Mouse (Mus musculus) liver, embryonic 12.5 days (tissue): ENCODE measurements around the gene Sirt7. TPM values are rescaled to one million over a fixed set of nuclear protein-coding genes. Genes with fewer than 3 reads are reported as not detected.
A peak's percentile ranks its signal among the peaks of the same experiment; 100 is the strongest.

Source experiments
- ATAC-seq: fragments of 200-750 bp; cut with Nextera tagmentation; 2 replicates; pipeline ENCODE4 v1.8.0; 2017; ENCODE audit warnings: moderate number of reproducible peaks, mild to moderate bottlenecking, moderate library complexity
- H3K27ac ChIP-seq: fragments of 300-500 bp; sonication (generic); 2 replicates; pipeline ENCODE4 v1.5.1; 2016; ENCODE audit warnings: mild to moderate bottlenecking
- H3K27me3 ChIP-seq: fragments of 300-500 bp; sonication (generic); replicated peaks from 2 replicates; pipeline ENCODE4 v1.6.1; 2016; ENCODE audit warnings: mild to moderate bottlenecking, moderate library complexity
- H3K36me3 ChIP-seq: fragments of 300-500 bp; sonication (generic); 2 replicates; pipeline ENCODE4 v1.6.1; 2016; ENCODE audit warnings: mild to moderate bottlenecking, moderate library complexity
- H3K4me1 ChIP-seq: fragments of 300-500 bp; sonication (generic); 2 replicates; pipeline ENCODE4 v1.6.1; 2016
- H3K4me2 ChIP-seq: fragments of 300-500 bp; sonication (generic); 2 replicates; pipeline ENCODE4 v1.6.1; 2016; ENCODE audit warnings: mild to moderate bottlenecking, moderate library complexity
- H3K4me3 ChIP-seq: fragments of 300-500 bp; sonication (generic); 2 replicates; pipeline ENCODE4 v1.5.1; 2016; ENCODE audit warnings: mild to moderate bottlenecking, moderate library complexity
- H3K9ac ChIP-seq: fragments of 300-500 bp; sonication (generic); 2 replicates; pipeline ENCODE4 v1.6.1; 2016; ENCODE audit warnings: mild to moderate bottlenecking, moderate library complexity
- H3K9me3 ChIP-seq: fragments of 300-500 bp; sonication (generic); replicated peaks from 2 replicates; pipeline ENCODE4 v1.6.1; 2016; ENCODE audit warnings: mild to moderate bottlenecking, moderate library complexity
- WGBS: fragments of 180-500 bp; shearing (Covaris S2); methylation state at CpG from one replicate; pipeline ENCODE4 v1.1.7; 2016; ENCODE audit not compliant: insufficient replicate concordance; 5-methylcytosine and 5-hydroxymethylcytosine counted together
- polyA plus RNA-seq: library from polyadenylated mRNA; unstranded; fragments of >200 nt; fragmentation: Nextera tagmentation; extraction: Ambion mirVana; gene quantifications from 2 replicates; pipeline ENCODE4 v1.2.1, GENCODE M21; 2016

Sirt7 gene
- polyA plus RNA-seq, 1 experiment from 2014 or later, result 45.3 TPM

DNA sequence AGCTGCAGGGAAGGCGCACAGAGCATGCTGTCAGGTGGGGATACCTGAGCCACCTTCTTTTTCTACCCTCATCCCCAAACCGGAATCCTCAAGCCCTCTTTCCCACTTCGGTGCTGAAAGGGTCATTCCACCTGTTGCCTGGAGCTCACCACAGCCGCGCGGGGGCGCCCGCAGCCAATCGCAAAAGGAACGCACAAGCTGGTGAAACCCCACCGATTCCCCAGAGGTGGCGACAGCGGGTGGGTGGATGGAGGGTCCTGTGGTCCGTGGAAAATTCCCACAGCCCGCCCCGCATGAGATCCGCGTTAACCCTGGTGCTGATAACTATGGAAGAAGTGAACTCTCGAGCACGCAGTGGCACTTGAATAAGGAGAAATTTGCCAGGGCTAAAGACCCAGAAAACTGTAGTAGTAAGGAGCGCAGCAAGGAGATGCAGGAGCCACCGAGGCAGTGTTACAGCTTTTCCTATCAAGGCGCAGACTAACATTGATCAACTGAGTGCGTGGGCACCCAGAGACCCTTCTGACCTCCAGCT lies 33.9 kb upstream of the Sirt7 start:
- Histone ChIP-seq H3K4me1 (peaks cover 18% of the 10 kb centered on the region), H3K9ac (no peak overlapping the region), H3K9me3 (no peaks in the 10 kb centered on the region), H3K4me2 (no peak overlapping the region), H3K4me3 (no peak overlapping the region), H3K27ac (no peak overlapping the region), H3K36me3 (no peaks in the 10 kb centered on the region), H3K27me3 (peaks cover 99% of the 10 kb centered on the region)
- no peak for ATAC-seq
- WGBS, result 4% methylated on average over 24 of the region's 24 CpGs

DNA sequence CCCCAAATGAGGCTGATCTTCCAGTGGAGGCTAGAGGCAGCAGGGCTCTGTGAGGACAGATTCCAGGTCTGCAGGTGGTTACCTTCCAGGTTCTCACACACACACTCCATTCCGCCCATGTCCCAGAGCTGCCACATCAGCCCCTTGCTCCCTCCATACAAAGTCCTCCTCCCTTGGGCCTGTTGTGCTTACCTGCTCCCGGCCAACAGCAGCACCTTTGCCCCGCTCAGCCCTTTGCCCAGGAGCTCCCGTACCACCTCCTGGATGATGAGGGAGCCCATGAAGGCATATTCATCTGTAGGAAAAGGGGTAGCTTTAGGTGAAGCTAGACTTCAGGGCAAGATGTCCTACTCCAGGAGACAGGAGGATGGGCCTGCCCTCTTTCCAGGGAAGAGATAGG lies 32.3 kb upstream of the Sirt7 start:
- Histone ChIP-seq H3K4me2 (no peak overlapping the region), H3K27me3 (peaks cover 84% of the 10 kb centered on the region), H3K9me3 (no peaks in the 10 kb centered on the region), H3K36me3 (no peaks in the 10 kb centered on the region), H3K9ac (no peak overlapping the region), H3K4me1 (peaks cover 18% of the 10 kb centered on the region), H3K27ac (no peak overlapping the region), H3K4me3 (no peak overlapping the region)
- WGBS, result 66% methylated on average over 4 of the region's 4 CpGs
- ATAC-seq, result no peak

DNA sequence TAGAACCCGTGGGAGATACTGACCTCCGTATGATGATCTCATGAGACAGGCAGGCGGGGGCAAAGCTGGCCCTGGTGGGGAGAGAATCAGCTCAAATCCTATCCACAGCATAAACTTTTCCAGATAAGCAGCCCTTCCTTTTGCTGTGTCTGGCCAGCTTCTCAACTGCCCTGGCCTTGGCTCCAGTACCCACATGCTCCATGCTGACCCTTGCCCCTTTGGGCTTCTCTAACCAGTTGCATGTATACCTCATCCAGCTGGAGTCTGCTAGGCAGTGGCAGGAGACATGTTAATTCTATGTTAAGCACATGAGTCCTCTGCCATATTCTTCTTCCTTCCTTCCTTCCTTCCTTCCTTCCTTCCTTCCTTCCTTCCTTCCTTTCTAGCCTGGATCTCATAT lies 29.7 kb upstream of the Sirt7 start:
- no peak for ATAC-seq
- peaks cover 74% of the 10 kb centered on the region for H3K27me3 ChIP-seq
- H3K27ac ChIP-seq, result no peak overlapping the region
- WGBS, result 63% methylated on average over 3 of the region's 3 CpGs
- H3K9ac ChIP-seq, result no peak overlapping the region
- no peak overlapping the region for H3K4me3 ChIP-seq
- no peak overlapping the region for H3K4me2 ChIP-seq
- H3K36me3 ChIP-seq, result no peaks in the 10 kb centered on the region
- no peaks in the 10 kb centered on the region for H3K9me3 ChIP-seq
- 0 out of 2 replicates have a peak, but pooled peaks cover 3% of the 10 kb centered on the region for H3K4me1 ChIP-seq

DNA sequence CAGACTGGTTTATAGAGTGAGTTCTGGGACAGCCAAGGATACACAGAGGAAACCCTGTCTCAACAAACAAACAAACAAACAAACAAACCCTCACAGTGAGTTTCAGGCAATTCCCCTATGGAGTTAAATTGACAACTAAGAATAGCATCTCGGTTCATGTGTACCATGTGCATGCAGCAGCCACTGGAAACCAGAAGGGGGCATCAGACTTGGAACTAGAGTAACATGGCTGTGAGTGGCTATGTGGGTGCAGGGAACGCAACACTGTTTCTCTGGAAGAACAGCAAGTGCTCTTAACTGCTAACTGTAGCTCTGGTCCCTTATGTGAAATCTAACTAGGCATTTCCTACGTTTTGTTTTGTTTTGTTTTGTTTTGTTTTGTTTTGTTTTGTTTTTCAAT lies 26.8 kb upstream of the Sirt7 start:
- Histone ChIP-seq H3K4me3 (no peak overlapping the region), H3K9ac (no peak overlapping the region), H3K27ac (no peak overlapping the region), H3K9me3 (no peaks in the 10 kb centered on the region), H3K27me3 (peaks cover 63% of the 10 kb centered on the region), H3K4me2 (no peak overlapping the region), H3K36me3 (no peaks in the 10 kb centered on the region), H3K4me1 (peaks cover 11% of the 10 kb centered on the region)
- 56% methylated on average over 3 of the region's 3 CpGs for WGBS
- ATAC-seq, result no peak

DNA sequence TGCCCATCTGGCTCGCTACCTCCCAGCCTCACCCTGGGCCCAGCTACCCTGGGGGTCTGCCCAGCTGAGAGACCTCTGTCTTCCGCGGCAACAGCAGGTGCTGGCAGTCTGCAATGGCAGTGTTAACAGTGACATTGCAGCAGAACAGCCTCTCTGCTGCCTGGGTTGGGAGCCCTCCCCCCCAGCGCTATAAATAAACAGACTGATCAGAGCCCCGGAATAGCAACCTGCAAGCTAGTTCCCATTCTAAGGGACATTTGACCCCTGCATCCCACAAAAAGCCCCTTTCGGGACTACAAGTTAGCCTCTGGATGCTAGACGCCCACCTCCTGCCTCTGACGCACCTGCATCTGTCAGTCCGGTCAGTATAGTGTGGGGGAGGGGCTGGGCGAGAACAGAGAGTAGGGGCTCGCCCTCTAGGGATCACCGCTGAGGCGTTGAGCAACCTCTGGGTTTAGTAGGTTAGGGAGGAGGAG lies 23.0 kb upstream of the Sirt7 start, which contains the start of gene Myadml2:
TSS of gene Myadml2 (minus strand) at position 158 of the 476 bp plus-strand sequence.
- H3K9ac ChIP-seq, result peak within 1 kb of the TSS; percentile 48; the same call in 1 of the 2 replicates
- H3K27ac ChIP-seq, result no peak within 1 kb of the TSS

DNA sequence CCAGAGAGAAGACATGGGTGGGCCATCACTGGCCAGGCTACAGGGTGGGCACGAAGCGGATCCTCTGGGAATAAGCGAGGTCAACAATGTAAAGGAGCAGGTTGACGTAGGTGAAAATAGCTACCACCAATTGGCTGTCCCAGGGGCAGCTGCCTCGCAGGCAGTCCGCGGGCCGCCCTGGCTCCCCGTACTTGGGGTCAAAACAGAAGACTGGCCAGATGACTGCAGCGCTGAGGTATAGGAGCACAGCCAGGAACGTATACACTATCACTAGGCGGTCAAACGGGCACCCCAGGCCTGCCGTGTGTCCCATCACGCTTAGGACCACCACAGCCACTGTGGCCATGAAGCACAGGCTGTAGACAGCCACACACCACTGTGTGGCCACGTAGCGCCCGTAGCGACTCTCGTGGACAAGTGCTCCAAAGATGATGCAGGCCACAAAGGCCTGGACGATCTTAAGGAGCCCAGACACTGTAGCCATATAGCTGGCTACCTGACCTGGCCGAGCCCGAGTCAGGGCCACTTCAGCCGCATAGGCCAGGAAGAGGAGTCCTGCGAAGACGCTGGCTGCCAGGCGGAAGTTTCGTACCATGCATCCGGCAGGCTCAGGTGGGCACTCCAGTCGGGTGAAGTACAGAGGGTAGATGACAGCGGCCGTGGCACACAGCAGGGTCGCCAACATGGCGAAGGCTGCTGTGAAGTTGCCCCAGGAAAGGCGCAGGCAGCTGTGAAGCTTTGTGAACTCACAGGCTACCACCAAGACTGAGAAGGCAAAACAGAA lies 22.2 kb upstream of the Sirt7 start:
- Histone ChIP-seq H3K9ac (0 out of 2 replicates have a peak overlapping the region, but pooled peaks have one; percentile 9), H3K27ac (no peak overlapping the region), H3K4me1 (peaks cover 30% of the 10 kb centered on the region), H3K27me3 (peaks cover 51% of the 10 kb centered on the region), H3K4me2 (peak overlapping the region; percentile 66), H3K9me3 (no peaks in the 10 kb centered on the region), H3K36me3 (no peaks in the 10 kb centered on the region), H3K4me3 (peak overlapping the region; percentile 38; the same call in 1 of the 2 replicates)
- 72% methylated on average over 35 of the region's 35 CpGs for WGBS
- ATAC-seq, result no peak

More for the DNA sequence above, 23.0 kb upstream of the Sirt7 start, which contains the start of gene Myadml2:
- no peaks in the 10 kb centered on the region for H3K9me3 ChIP-seq
- 6% methylated on average over 13 of the region's 13 CpGs for WGBS
- H3K27me3 ChIP-seq, result peaks cover 43% of the 10 kb centered on the region
- no peaks in the 10 kb centered on the region for H3K36me3 ChIP-seq
- no peak for ATAC-seq
- peak within 1 kb of the TSS; percentile 66 for H3K4me2 ChIP-seq
- peaks cover 22% of the 10 kb centered on the region for H3K4me1 ChIP-seq
- peak within 1 kb of the TSS; percentile 38 for H3K4me3 ChIP-seq

DNA sequence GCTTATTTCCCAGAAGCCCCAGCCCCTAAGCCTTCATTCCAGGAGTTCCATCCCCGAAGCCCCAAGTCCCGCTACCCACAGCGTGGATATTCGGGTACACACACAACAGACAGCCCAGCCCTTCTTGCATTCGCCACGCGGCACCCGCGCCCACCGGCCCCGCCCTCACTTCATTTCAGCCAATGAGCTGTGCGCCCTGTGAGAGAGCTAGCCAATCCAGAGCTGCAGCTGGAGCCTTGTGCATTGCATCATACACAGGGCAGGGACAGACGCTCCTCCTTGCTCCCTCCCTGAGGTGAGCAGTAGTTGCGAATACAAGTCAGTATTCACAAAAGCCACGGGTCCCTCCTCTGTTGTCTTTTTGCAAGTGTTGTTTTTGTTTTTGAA lies 18.6 kb upstream of the Sirt7 start, which contains the start of gene Pycr1:
TSS of gene Pycr1 (minus strand) at position 169 of the 387 bp plus-strand sequence.
- Histone ChIP-seq H3K9me3 (no peaks in the 10 kb centered on the region), H3K4me2 (peak within 1 kb of the TSS; percentile 96), H3K36me3 (no peaks in the 10 kb centered on the region), H3K9ac (peak within 1 kb of the TSS; percentile 78), H3K27me3 (peaks cover 52% of the 10 kb centered on the region), H3K4me3 (peak within 1 kb of the TSS; percentile 57), H3K4me1 (peaks cover 30% of the 10 kb centered on the region), H3K27ac (peak within 1 kb of the TSS; percentile 46; the same call in 1 of the 2 replicates)
- ATAC-seq, result peak; percentile 99
- WGBS, result under 1% methylated on average over 15 of the region's 15 CpGs

DNA sequence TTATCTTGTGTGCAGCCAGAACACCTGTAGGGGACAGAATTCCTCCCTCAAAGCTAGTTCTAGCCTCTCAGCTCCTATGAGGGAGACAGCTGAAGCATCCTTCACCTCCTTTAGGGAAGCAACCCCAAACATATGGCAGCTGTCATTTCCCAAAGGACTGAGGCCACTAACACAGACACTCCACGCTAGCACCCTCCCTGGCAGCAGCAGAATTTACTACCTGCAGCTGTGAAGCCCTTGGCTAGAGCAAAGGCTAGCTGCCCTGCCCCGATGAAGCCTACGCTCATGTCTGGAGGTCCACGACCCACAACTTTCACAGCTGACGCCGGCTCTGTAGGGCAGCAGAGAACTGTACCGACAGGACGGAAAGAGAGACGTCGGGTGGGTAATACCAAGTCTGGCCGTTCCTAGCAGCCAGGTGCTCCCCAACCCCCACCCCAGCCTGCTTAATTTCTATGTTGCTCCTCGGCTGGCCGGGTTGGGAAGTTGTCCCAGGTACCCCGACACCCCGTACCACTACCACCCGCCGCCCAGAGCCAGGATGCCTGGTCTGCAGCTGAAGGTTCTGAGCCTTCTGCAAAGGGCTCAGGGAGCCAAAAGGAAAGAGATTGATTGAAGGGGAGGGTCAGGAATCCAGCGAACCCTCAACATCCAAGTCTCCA lies 18.0 kb upstream of the Sirt7 start:
- H3K27ac ChIP-seq, result peak overlapping the region; percentile 46; the same call in 1 of the 2 replicates
- H3K36me3 ChIP-seq, result no peaks in the 10 kb centered on the region
- whole genome bisulfite sequencing, result 1% methylated on average over 18 of the region's 18 CpGs

DNA sequence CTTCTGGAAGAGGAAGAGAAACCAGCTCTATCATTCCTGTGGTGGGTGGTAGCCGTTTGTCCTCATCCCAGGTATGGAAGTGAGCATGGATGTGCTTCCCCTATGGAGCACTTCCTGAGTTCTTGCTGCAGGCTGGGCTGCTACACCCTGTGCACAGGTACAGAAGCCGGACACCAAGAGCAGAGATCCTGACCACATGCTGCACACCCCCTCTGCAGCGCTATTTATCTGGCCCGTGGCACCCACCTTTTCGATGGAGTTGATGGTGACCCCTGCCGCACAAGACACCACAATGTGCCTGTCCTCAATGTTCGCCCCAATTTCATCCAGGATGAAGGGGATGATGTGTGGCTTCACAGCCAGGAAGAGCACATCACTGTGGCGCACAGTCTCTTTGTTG lies 16.8 kb upstream of the Sirt7 start:
- H3K36me3 ChIP-seq, result no peaks in the 10 kb centered on the region
- 78% methylated on average over 8 of the region's 8 CpGs for WGBS
- no peak overlapping the region for H3K4me2 ChIP-seq
- H3K27ac ChIP-seq, result no peak overlapping the region
- H3K4me1 ChIP-seq, result peaks cover 25% of the 10 kb centered on the region
- H3K9me3 ChIP-seq, result no peaks in the 10 kb centered on the region
- ATAC-seq, result no peak
- no peak overlapping the region for H3K4me3 ChIP-seq
- no peak overlapping the region for H3K9ac ChIP-seq
- peaks cover 38% of the 10 kb centered on the region for H3K27me3 ChIP-seq

More for the DNA sequence above, 18.0 kb upstream of the Sirt7 start:
- Histone ChIP-seq H3K9ac (peak overlapping the region; percentile 78), H3K4me2 (peak overlapping the region; percentile 96), H3K27me3 (peaks cover 50% of the 10 kb centered on the region), H3K9me3 (no peaks in the 10 kb centered on the region), H3K4me1 (peaks cover 28% of the 10 kb centered on the region), H3K4me3 (peak overlapping the region; percentile 57)
- ATAC-seq, result peak; percentile 64

DNA sequence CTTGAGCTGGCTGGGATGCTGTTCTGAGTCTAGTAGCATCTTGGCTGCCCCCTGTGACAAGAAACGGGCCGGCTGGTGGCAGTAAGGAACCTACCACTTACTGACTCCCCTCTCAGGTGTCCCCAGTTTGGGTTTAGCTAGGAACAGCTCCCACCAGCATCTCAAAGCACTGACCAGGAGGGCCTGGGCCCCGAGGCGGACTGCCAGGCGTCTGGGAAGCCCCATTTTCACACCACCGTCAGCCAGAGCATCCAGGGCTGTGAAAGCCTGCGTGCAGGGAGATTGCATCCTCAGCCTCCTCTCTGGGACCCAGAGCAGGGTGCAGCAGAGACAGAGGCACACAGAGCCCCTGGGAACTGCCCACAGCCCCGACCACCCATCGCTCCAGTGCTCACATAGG lies 16.2 kb upstream of the Sirt7 start:
- Histone ChIP-seq H3K27ac (no peak overlapping the region), H3K36me3 (no peaks in the 10 kb centered on the region), H3K9me3 (no peaks in the 10 kb centered on the region), H3K4me1 (peaks cover 28% of the 10 kb centered on the region), H3K9ac (no peak overlapping the region), H3K4me2 (no peak overlapping the region), H3K27me3 (peaks cover 33% of the 10 kb centered on the region), H3K4me3 (no peak overlapping the region)
- no peak for ATAC-seq
- WGBS, result 67% methylated on average over 9 of the region's 9 CpGs

DNA sequence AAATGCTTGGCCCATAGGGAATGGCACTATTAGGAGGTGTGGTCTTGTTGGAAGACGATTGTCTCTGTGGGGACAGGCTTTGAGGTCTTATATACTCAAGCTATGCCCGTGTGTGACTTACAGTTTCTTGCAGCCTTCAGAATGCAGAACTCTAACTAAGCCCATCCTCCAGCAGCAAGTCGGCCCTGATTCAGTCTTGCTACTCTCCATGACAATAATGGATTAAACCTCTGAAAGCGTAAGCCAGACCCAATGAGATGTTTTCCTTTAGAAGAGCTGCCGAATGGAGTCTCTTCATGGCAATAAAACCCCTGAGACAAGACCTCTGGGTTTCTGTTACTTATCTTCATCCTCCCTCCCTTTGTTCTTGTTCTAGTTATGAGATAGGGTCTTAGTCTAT lies 9.8 kb upstream of the Sirt7 start:
- Histone ChIP-seq H3K27me3 (no peaks in the 10 kb centered on the region), H3K9me3 (no peaks in the 10 kb centered on the region), H3K4me2 (peak overlapping the region; percentile 76), H3K27ac (peak overlapping the region; percentile 94; the same call in 1 of the 2 replicates), H3K4me3 (peak overlapping the region; percentile 91), H3K9ac (peak overlapping the region; percentile 99; the same call in 1 of the 2 replicates), H3K4me1 (peaks cover 52% of the 10 kb centered on the region), H3K36me3 (no peaks in the 10 kb centered on the region)
- WGBS, result 78% methylated on average over 5 of the region's 5 CpGs
- ATAC-seq, result no peak
